Mouse (Mus musculus): ENCODE data around the gene Pgrmc2. TPM values are rescaled to one million over a fixed set of nuclear protein-coding genes. Genes with fewer than 3 reads are reported as not detected.

Gene Pgrmc2
- polyA plus RNA-seq, 1 experiment from 2014 or later: 28.9 TPM

GRCm38 (mm10) chr3:41038297-41038916 lies 44.4 kb downstream of the Pgrmc2 start:
- 64% methylated on average over 5 of the region's 5 CpGs for WGBS
- no peaks in the 10 kb centered on the region for H3K4me1 ChIP-seq (replicated peaks; ENCODE audit: control insufficient read depth, insufficient read depth, low read length)
- no peak overlapping the region for H3K27ac ChIP-seq (ENCODE audit: low read depth, low read length)
- H3K9me3 ChIP-seq (ENCODE audit: control insufficient read depth, low read length): no peaks in the 10 kb centered on the region
- no peaks in the 10 kb centered on the region for H3K27me3 ChIP-seq (ENCODE audit: control insufficient read depth, insufficient read depth, low read length)
- H3K4me2 ChIP-seq (ENCODE audit: low read depth, low read length, severe bottlenecking): no peak overlapping the region
- no peak for DNase-seq (ENCODE audit: low spot score)
- H3K36me3 ChIP-seq (ENCODE audit: control insufficient read depth, insufficient read depth, low read length): no peaks in the 10 kb centered on the region
- ATAC-seq (replicated peaks; ENCODE audit: low FRiP score): no peak
- no peak overlapping the region for H3K9ac ChIP-seq (ENCODE audit: low read length)
- H3K4me3 ChIP-seq (ENCODE audit: low read depth, low read length): no peak overlapping the region

GRCm38 (mm10) chr3:41031286-41032210 lies 51.3 kb downstream of the Pgrmc2 start:
- ATAC-seq (replicated peaks; ENCODE audit: low FRiP score) (no peak), DNase-seq (ENCODE audit: low spot score) (no peak)
- 83% methylated on average over 12 of the region's 12 CpGs for WGBS
- H3K36me3 ChIP-seq (ENCODE audit: control insufficient read depth, insufficient read depth, low read length): no peaks in the 10 kb centered on the region
- H3K4me3 ChIP-seq (ENCODE audit: low read depth, low read length): no peak overlapping the region
- no peak overlapping the region for H3K9ac ChIP-seq (ENCODE audit: low read length)
- no peak overlapping the region for H3K4me2 ChIP-seq (ENCODE audit: low read depth, low read length, severe bottlenecking)
- H3K27me3 ChIP-seq (ENCODE audit: control insufficient read depth, insufficient read depth, low read length): no peaks in the 10 kb centered on the region
- H3K4me1 ChIP-seq (replicated peaks; ENCODE audit: control insufficient read depth, insufficient read depth, low read length): no peaks in the 10 kb centered on the region
- H3K27ac ChIP-seq (ENCODE audit: low read depth, low read length): no peak overlapping the region
- H3K9me3 ChIP-seq (ENCODE audit: control insufficient read depth, low read length): no peaks in the 10 kb centered on the region

GRCm38 (mm10) chr3:41030705-41031104 lies 52.1 kb downstream of the Pgrmc2 start:
- no peak overlapping the region for H3K27ac ChIP-seq (ENCODE audit: low read depth, low read length)
- no peaks in the 10 kb centered on the region for H3K27me3 ChIP-seq (ENCODE audit: control insufficient read depth, insufficient read depth, low read length)
- no peak for ATAC-seq (replicated peaks; ENCODE audit: low FRiP score)
- H3K36me3 ChIP-seq (ENCODE audit: control insufficient read depth, insufficient read depth, low read length): no peaks in the 10 kb centered on the region
- no peak for DNase-seq (ENCODE audit: low spot score)
- no peaks in the 10 kb centered on the region for H3K9me3 ChIP-seq (ENCODE audit: control insufficient read depth, low read length)
- no peak overlapping the region for H3K9ac ChIP-seq (ENCODE audit: low read length)
- no peaks in the 10 kb centered on the region for H3K4me1 ChIP-seq (replicated peaks; ENCODE audit: control insufficient read depth, insufficient read depth, low read length)
- H3K4me3 ChIP-seq (ENCODE audit: low read depth, low read length): no peak overlapping the region
- no peak overlapping the region for H3K4me2 ChIP-seq (ENCODE audit: low read depth, low read length, severe bottlenecking)
- WGBS: 94% methylated on average over 1 of the region's 1 CpGs

- Histone ChIP-seq H3K4me1 (replicated peaks; ENCODE audit: control insufficient read depth, insufficient read depth, low read length) (no peaks in the 10 kb centered on the region), H3K4me3 (ENCODE audit: low read depth, low read length) (no peak overlapping the region), H3K4me2 (ENCODE audit: low read depth, low read length, severe bottlenecking) (no peak overlapping the region), H3K27ac (ENCODE audit: low read depth, low read length) (no peak overlapping the region), H3K9me3 (ENCODE audit: control insufficient read depth, low read length) (no peaks in the 10 kb centered on the region), H3K9ac (ENCODE audit: low read length) (no peak overlapping the region), H3K27me3 (ENCODE audit: control insufficient read depth, insufficient read depth, low read length) (no peaks in the 10 kb centered on the region), H3K36me3 (ENCODE audit: control insufficient read depth, insufficient read depth, low read length) (no peaks in the 10 kb centered on the region)
- no peak for ATAC-seq (replicated peaks; ENCODE audit: low FRiP score)
- WGBS: 69% methylated on average over 6 of the region's 6 CpGs
- DNase-seq (ENCODE audit: low spot score): no peak
Measured at GRCm38 (mm10) chr3:41021980-41022379, 60.9 kb downstream of the Pgrmc2 start.

GRCm38 (mm10) chr3:41020687-41021086 lies 62.2 kb downstream of the Pgrmc2 start:
- no peak for ATAC-seq (replicated peaks; ENCODE audit: low FRiP score)
- no peak overlapping the region for H3K4me3 ChIP-seq (ENCODE audit: low read depth, low read length)

GRCm38 (mm10) chr3:41018022-41018608 lies 64.7 kb downstream of the Pgrmc2 start:
- H3K9me3 ChIP-seq (ENCODE audit: control insufficient read depth, low read length): no peaks in the 10 kb centered on the region
- no peak overlapping the region for H3K9ac ChIP-seq (ENCODE audit: low read length)
- H3K27ac ChIP-seq (ENCODE audit: low read depth, low read length): no peak overlapping the region
- H3K4me2 ChIP-seq (ENCODE audit: low read depth, low read length, severe bottlenecking): no peak overlapping the region
- no peak overlapping the region for H3K4me3 ChIP-seq (ENCODE audit: low read depth, low read length)
- no peak for DNase-seq (ENCODE audit: low spot score)
- 80% methylated on average over 3 of the region's 3 CpGs for WGBS
- no peaks in the 10 kb centered on the region for H3K27me3 ChIP-seq (ENCODE audit: control insufficient read depth, insufficient read depth, low read length)
- H3K36me3 ChIP-seq (ENCODE audit: control insufficient read depth, insufficient read depth, low read length): no peaks in the 10 kb centered on the region
- H3K4me1 ChIP-seq (replicated peaks; ENCODE audit: control insufficient read depth, insufficient read depth, low read length): no peaks in the 10 kb centered on the region
- ATAC-seq (replicated peaks; ENCODE audit: low FRiP score): no peak

More at GRCm38 (mm10) chr3:41020687-41021086, 62.2 kb downstream of the Pgrmc2 start:
- no peak overlapping the region for H3K27ac ChIP-seq (ENCODE audit: low read depth, low read length)
- H3K36me3 ChIP-seq (ENCODE audit: control insufficient read depth, insufficient read depth, low read length): no peaks in the 10 kb centered on the region
- no peaks in the 10 kb centered on the region for H3K27me3 ChIP-seq (ENCODE audit: control insufficient read depth, insufficient read depth, low read length)
- H3K4me1 ChIP-seq (replicated peaks; ENCODE audit: control insufficient read depth, insufficient read depth, low read length): no peaks in the 10 kb centered on the region
- H3K9ac ChIP-seq (ENCODE audit: low read length): no peak overlapping the region
- H3K9me3 ChIP-seq (ENCODE audit: control insufficient read depth, low read length): no peaks in the 10 kb centered on the region
- H3K4me2 ChIP-seq (ENCODE audit: low read depth, low read length, severe bottlenecking): no peak overlapping the region
- WGBS: 95% methylated on average over 7 of the region's 7 CpGs
- no peak for DNase-seq (ENCODE audit: low spot score)

Other genes with a start within 250 kb of the Pgrmc2 start
- 8.3 and 8.5 TPM in 2 replicates for gene Mfsd8, start 236.2 kb downstream of the Pgrmc2 start, polyA plus RNA-seq (2014; fragmentation: Nextera tagmentation; extraction: Ambion mirVana)
- gene Abhd18, start 236.1 kb downstream of the Pgrmc2 start, polyA plus RNA-seq (2014; fragmentation: Nextera tagmentation; extraction: Ambion mirVana): 6.1 and 8.4 TPM in 2 replicates
- gene 1700034I23Rik, start 180.5 kb downstream of the Pgrmc2 start, polyA plus RNA-seq (2014; fragmentation: Nextera tagmentation; extraction: Ambion mirVana): not detected in 2 replicates
- gene Larp1b, start 133.2 kb downstream of the Pgrmc2 start, polyA plus RNA-seq (2014; fragmentation: Nextera tagmentation; extraction: Ambion mirVana): 1.6 and 2.8 TPM in 2 replicates

Data from forebrain, embryonic 11.5 days (tissue).